In genomic region chr4:94602496-94603030, GRCm38 (mm10) we compare ENCODE assay signal across 8 mouse cellular contexts. TPM values are rescaled to one million over a fixed set of nuclear protein-coding genes. Genes with fewer than 3 reads are reported as not detected.
DNase-seq lines count a peak whose midpoint lies in the region; ATAC-seq and TF ChIP-seq lines count a peak whose summit lies in the region.

No protein-coding gene starts in this region.

- peak overlapping the region; percentile 89 for H3ac ChIP-seq in myocyte (ENCODE audit: control insufficient read depth, insufficient read length)

- no peaks in the 10 kb centered on the region for H3K36me3 ChIP-seq in limb, embryonic 13.5 days
- H3K36me3 ChIP-seq in myocyte (ENCODE audit: control insufficient read depth, insufficient read depth) = no peaks in the 10 kb centered on the region

- H3K9ac ChIP-seq in limb, embryonic 13.5 days = peak overlapping the region; percentile 96

- no peaks in the 10 kb centered on the region for H3K9me3 ChIP-seq in limb, embryonic 13.5 days

- peak overlapping the region; percentile 99 for H3K4me3 ChIP-seq in embryonic fibroblast, embryonic 13.5 days (ENCODE audit: insufficient read depth, low read length)
- peak overlapping the region; percentile 96 for H3K4me3 ChIP-seq in limb, embryonic 13.5 days
- peak overlapping the region; percentile 88 for H3K4me3 ChIP-seq in myocyte

- peak overlapping the region; percentile 64 for H3K27ac ChIP-seq in embryonic fibroblast, embryonic 13.5 days (ENCODE audit: insufficient read depth, low read length)
- peak overlapping the region; percentile 88 for H3K27ac ChIP-seq in limb, embryonic 13.5 days

- TF ChIP-seq POLR2A in embryonic fibroblast, embryonic 13.5 days (IDR thresholded peaks at IDR 0.05; ENCODE audit: low read depth, low read length) = no peak
- no peak for TF ChIP-seq POLR2A in myocyte (IDR thresholded peaks at IDR 0.05; ENCODE audit: insufficient read length, low read depth)

- H3K27me3 ChIP-seq in limb, embryonic 13.5 days = no peaks in the 10 kb centered on the region
- H3K27me3 ChIP-seq in myocyte (ENCODE audit: control insufficient read depth, insufficient read depth, insufficient read length) = no peaks in the 10 kb centered on the region

- no peak; the same call in 1 of the 2 replicates for ATAC-seq in limb, embryonic 13.5 days (ENCODE audit: low FRiP score, low read depth)

- H3K4me2 ChIP-seq in limb, embryonic 13.5 days (replicated peaks) = peak overlapping the region; percentile 85
- peak overlapping the region; percentile 82 for H3K4me2 ChIP-seq in myocyte (ENCODE audit: low read depth)

- no peaks in the 10 kb centered on the region for H3K4me1 ChIP-seq in embryonic fibroblast, embryonic 13.5 days (ENCODE audit: control insufficient read depth, insufficient read depth, low read length)
- peaks cover 22% of the 10 kb centered on the region for H3K4me1 ChIP-seq in limb, embryonic 13.5 days

- peak; percentile 26 for DNase-seq in embryo, embryonic 10 days (ENCODE audit: low spot score)
- no peak for DNase-seq in embryo, embryonic 11 days
- DNase-seq in 3T3-L1 (ENCODE audit: low read depth, low spot score) (peak; percentile 58), adipocyte (ENCODE audit: low spot score) (no peak)
- DNase-seq in layer of hippocampus, adult 11-12 months (ENCODE audit: low spot score) = no peak

- under 1% methylated on average over 33 of the region's 33 CpGs for WGBS in limb, embryonic 13.5 days

- TF ChIP-seq CTCF in embryonic fibroblast, embryonic 13.5 days (IDR thresholded peaks at IDR 0.05; ENCODE audit: borderline replicate concordance, insufficient read depth, low read length) = no peak

- peaks cover 45% of the 10 kb centered on the region for H3K79me2 ChIP-seq in myocyte (ENCODE audit: control insufficient read depth, insufficient read depth)

TF ChIP-seq in myocyte, 11 proteins besides CTCF, POLR2A, EP300 and RAD21:
- TF ChIP-seq E2F4 (IDR thresholded peaks at IDR 0.05; ENCODE audit: insufficient read depth) (no peak), SRF (IDR thresholded peaks at IDR 0.05; ENCODE audit: control insufficient read depth, insufficient read length, low read depth) (no peak), TCF12 (IDR thresholded peaks at IDR 0.05; ENCODE audit: insufficient read depth, poor library complexity, severe bottlenecking) (no peak), USF1 (IDR thresholded peaks at IDR 0.05; ENCODE audit: low read depth) (no peak), MAX (IDR thresholded peaks at IDR 0.05; ENCODE audit: low read depth) (no peak), MYOD1 (IDR thresholded peaks at IDR 0.05; ENCODE audit: control insufficient read depth in 1 of 3, insufficient read length in 2 of 3, low read depth in 2 of 3) (no peak), MYOG (IDR thresholded peaks at IDR 0.05; ENCODE audit: control insufficient read depth in 1 of 3, insufficient read depth in 1 of 3, insufficient read length in 2 of 3, low read depth in 2 of 3) (no peak), REST (IDR thresholded peaks at IDR 0.05; ENCODE audit: insufficient read depth, insufficient read length) (no peak), CEBPB (IDR thresholded peaks at IDR 0.05; ENCODE audit: insufficient read depth, poor library complexity, severe bottlenecking) (no peak), TCF3 (IDR thresholded peaks at IDR 0.05; ENCODE audit: insufficient read length, low read depth) (no peak)

RNA-seq across cellular contexts. Expression of gene Plaa, which starts 0.5 kb away (rescaled TPM):
- 115 and 153 TPM in 2 replicates for polyA plus RNA-seq in embryonic fibroblast, embryonic 13.5 days (2011; ENCODE audit: insufficient read length, low read depth, missing spikeins)
- polyA plus RNA-seq in limb, embryonic 13.5 days (2015; fragmentation: Nextera tagmentation; extraction: Ambion mirVana) = 66.7 and 72.2 TPM in 2 replicates
- 22.8 TPM for polyA plus RNA-seq in myocyte (2012; fragmentation: generic; extraction: Trizol)

RNA-seq across cellular contexts. Expression of gene Ift74, which starts 11.7 kb away (rescaled TPM):
- 29.3 and 36.1 TPM in 2 replicates for polyA plus RNA-seq in embryonic fibroblast, embryonic 13.5 days (2011; ENCODE audit: insufficient read length, low read depth, missing spikeins)
- polyA plus RNA-seq in limb, embryonic 13.5 days (2015; fragmentation: Nextera tagmentation; extraction: Ambion mirVana) = 43.2 and 45.7 TPM in 2 replicates
- polyA plus RNA-seq in myocyte (2012; fragmentation: generic; extraction: Trizol) = 7.7 TPM

RNA-seq across cellular contexts. Expression of gene Caap1, which starts 46.0 kb away (rescaled TPM):
- polyA plus RNA-seq in embryonic fibroblast, embryonic 13.5 days (2011; ENCODE audit: insufficient read length, low read depth, missing spikeins) = 11.8 and 13.7 TPM in 2 replicates
- 20.9 and 21.8 TPM in 2 replicates for polyA plus RNA-seq in limb, embryonic 13.5 days (2015; fragmentation: Nextera tagmentation; extraction: Ambion mirVana)
- polyA plus RNA-seq in myocyte (2012; fragmentation: generic; extraction: Trizol) = 3.1 TPM

RNA-seq across cellular contexts. Expression of gene Gm10306, which starts 46.2 kb away (rescaled TPM):
- polyA plus RNA-seq in embryonic fibroblast, embryonic 13.5 days (2011; ENCODE audit: insufficient read length, low read depth, missing spikeins) = not detected in 2 replicates
- polyA plus RNA-seq in limb, embryonic 13.5 days (2015; fragmentation: Nextera tagmentation; extraction: Ambion mirVana) = not detected in 2 replicates
- not detected for polyA plus RNA-seq in myocyte (2012; fragmentation: generic; extraction: Trizol)

RNA-seq across cellular contexts. Expression of gene Lrrc19, which starts 47.4 kb away (rescaled TPM):
- not detected in 2 replicates for polyA plus RNA-seq in embryonic fibroblast, embryonic 13.5 days (2011; ENCODE audit: insufficient read length, low read depth, missing spikeins)
- polyA plus RNA-seq in limb, embryonic 13.5 days (2015; fragmentation: Nextera tagmentation; extraction: Ambion mirVana) = 1.1 and 1.4 TPM in 2 replicates
- not detected for polyA plus RNA-seq in myocyte (2012; fragmentation: generic; extraction: Trizol)

Comparison
In these comparisons a context has a peak if more than half of its experiments do, and no peak if none do; other contexts are left out.
1. DNase-seq: peak in embryo, embryonic 10 days (single experiment) and 3T3-L1 (single experiment); none in embryo, embryonic 11 days (single experiment), layer of hippocampus, adult 11-12 months (single experiment) and adipocyte (single experiment).
2. Peak in every context shown above with its lines, with median percentiles within 50 percentile points of each other: H3K4me3 ChIP-seq.